Mouse (Mus musculus) liver, adult 2 months (tissue): ENCODE measurements around the gene Herc2.

Experiments
- CTCF ChIP-seq: fragments of 200-500 bp; IDR thresholded peaks from 2 replicates; pipeline ENCODE4 v1.5.1; 2011; ENCODE audit warnings: low read depth, low read length, control low read depth
- POLR2A ChIP-seq: fragments of 200-500 bp; IDR thresholded peaks from 2 replicates; pipeline ENCODE4 v1.6.1; 2011; ENCODE audit warnings: low read length, control low read depth; ENCODE audit not compliant: insufficient read depth; ENCODE audit errors: extremely low read depth

DNA sequence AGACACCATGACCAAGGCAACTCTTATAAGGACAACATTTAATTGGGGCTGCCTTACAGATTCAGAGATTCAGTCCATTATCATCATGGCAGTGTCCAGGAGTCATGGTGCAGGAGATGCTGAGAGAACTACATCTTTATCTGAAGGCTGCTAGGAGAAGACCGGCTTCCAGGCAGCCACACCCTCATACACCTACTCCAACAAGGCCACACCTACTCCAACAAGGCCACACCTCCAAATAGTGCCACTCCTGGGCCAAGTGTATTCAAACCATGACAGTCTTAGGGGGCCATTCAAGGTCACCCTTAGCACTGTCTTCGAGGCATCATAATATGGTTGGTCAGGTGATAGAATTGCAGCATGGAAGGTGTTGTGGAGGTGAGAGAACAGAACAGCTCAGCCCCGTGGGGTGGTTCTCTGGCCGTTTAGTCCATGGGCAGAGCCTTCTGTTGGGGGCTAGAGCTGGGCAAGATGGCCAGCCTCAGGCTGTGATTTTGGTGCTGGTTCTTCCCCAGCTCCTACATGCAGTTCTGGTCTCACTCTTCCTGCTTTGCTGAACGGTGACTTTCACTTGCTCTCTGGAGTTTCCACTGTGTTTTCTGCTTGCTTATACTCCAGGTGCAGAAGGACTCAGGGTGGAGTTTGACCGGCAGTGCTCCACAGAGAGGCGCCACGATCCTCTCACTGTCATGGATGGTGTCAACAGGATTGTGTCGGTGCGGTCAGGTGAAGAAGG lies 151.7 kb downstream of the Herc2 start:
- TF ChIP-seq POLR2A (no peak), CTCF (no peak)
